Mouse (Mus musculus) leukemia stem cell, adult 10-12 weeks (primary cell): ENCODE measurements around the gene Olfr1184. TPM values are rescaled to one million over a fixed set of nuclear protein-coding genes. Genes with fewer than 3 reads are reported as not detected.

Experiments used
- polyA plus RNA-seq: library from polyadenylated mRNA; stranded (reverse); fragments of >175 nt; gene quantifications from 2 replicates; pipeline ENCODE4 v1.2.3, GENCODE M21; 2012; ENCODE audit warnings: low replicate concordance

Gene Olfr1184
- polyA plus RNA-seq: not detected in 2 replicates

DNA sequence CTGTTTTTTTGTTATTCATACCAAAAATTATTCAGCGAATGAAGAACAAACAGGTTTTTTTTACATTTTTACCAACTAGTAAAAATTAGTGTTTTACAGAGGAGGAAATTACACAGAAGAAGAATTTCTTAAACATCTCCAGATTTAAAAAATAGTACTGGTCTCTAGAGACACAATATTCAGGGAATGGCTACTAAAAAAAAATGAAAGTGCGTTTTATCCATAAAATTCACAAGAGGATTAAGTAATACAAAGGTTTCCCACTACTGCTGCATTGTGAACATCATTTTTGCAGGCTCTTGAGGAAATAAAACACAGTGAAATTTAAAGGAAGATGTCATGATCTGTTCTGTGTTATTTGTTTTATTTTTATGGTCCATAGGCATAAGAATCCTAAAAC lies at the start of gene Olfr1184:
Gene Olfr1184 (plus strand): TSS at position 301 of the 400 bp plus-strand sequence.

DNA sequence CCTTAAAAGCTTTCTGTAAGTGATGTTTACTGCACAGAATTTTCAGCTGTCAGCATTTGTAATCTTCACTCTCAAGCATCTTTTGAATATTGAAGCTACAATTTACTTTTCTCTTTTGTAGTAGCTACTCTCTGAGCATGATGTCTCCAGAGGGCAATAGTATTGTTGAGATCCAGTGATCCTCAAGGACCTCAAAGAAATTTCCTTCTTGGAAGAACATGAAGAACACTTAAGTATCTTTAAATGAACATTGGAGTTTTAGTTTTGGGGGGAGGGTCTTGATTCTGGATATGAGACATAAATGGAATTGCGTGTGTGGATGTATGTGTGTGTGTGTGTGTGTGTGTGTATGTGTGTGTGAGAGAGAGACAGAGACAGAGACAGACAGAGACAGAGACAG lies 34.4 kb upstream of the Olfr1184 start, which contains the start of gene Gm13757:
Gene Gm13757 (minus strand): TSS at position 101 of the 400 bp plus-strand sequence.

GRCm38 (mm10) chr2:88454567-88454966 lies 28.8 kb upstream of the Olfr1184 start, which contains the start of gene Olfr1183:
Gene Olfr1183 (plus strand): TSS chr2:88454867.

DNA sequence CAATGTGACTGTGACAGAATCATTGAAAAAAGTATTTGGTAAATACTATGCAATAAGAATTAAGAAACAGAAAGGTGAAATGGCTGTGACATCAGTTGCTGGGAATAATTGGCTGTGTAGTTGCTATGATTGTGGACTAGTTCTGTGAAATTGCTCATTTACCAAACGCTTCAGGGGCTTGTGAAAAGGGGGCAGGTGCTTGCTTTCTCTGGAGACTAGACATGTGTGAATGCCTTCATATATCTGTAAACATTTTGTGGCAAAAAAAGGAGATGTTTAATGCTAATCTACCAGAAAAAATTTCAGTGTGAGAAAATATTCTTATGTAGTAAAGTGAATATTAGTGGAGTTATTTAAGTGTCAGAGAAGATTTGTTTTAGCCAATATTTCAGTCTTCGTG lies 9.6 kb downstream of the Olfr1184 start, which contains the start of gene Olfr1185-ps1:
Gene Olfr1185-ps1 (plus strand): TSS at position 301 of the 400 bp plus-strand sequence.

GRCm38 (mm10) chr2:88518251-88518650 lies 34.9 kb downstream of the Olfr1184 start, which contains the start of gene Olfr1186:
Gene Olfr1186 (plus strand): TSS chr2:88518551.

Other genes starting within 250 kb of the Olfr1184 start
- not detected in 2 replicates for gene Olfr1173, start 203.7 kb upstream of the Olfr1184 start, polyA plus RNA-seq
- gene Olfr1174-ps, start 168.5 kb upstream of the Olfr1184 start, polyA plus RNA-seq: not detected in 2 replicates
- gene Olfr1175-ps, start 156.4 kb upstream of the Olfr1184 start, polyA plus RNA-seq: not detected in 2 replicates
- gene Olfr1176, start 146.9 kb upstream of the Olfr1184 start, polyA plus RNA-seq: not detected in 2 replicates
- gene Olfr1177-ps, start 137.1 kb upstream of the Olfr1184 start, polyA plus RNA-seq: not detected in 2 replicates
- not detected in 2 replicates for gene Olfr1178, start 96.5 kb upstream of the Olfr1184 start, polyA plus RNA-seq
- not detected in 2 replicates for gene Olfr1179, start 77.1 kb upstream of the Olfr1184 start, polyA plus RNA-seq
- gene Olfr1180, start 64.4 kb upstream of the Olfr1184 start, polyA plus RNA-seq: not detected in 2 replicates
- gene Olfr1181, start 57.4 kb upstream of the Olfr1184 start, polyA plus RNA-seq: not detected in 2 replicates
- not detected in 2 replicates for gene Gm13757, start 34.5 kb upstream of the Olfr1184 start, polyA plus RNA-seq
- not detected in 2 replicates for gene Olfr1183, start 28.7 kb upstream of the Olfr1184 start, polyA plus RNA-seq
- not detected in 2 replicates for gene Olfr1185-ps1, start 9.7 kb downstream of the Olfr1184 start, polyA plus RNA-seq
- gene Olfr1186, start 35.0 kb downstream of the Olfr1184 start, polyA plus RNA-seq: not detected in 2 replicates
- gene Olfr1188, start 73.3 kb downstream of the Olfr1184 start, polyA plus RNA-seq: not detected in 2 replicates
- not detected in 2 replicates for gene Olfr1189, start 102.9 kb downstream of the Olfr1184 start, polyA plus RNA-seq
- gene Olfr1191-ps1, start 156.9 kb downstream of the Olfr1184 start, polyA plus RNA-seq: not detected in 2 replicates
- 0.02 TPM in 1 of 2 replicates, not detected in the other for gene Olfr1192-ps1, start 164.9 kb downstream of the Olfr1184 start, polyA plus RNA-seq
- not detected in 2 replicates for gene Olfr1193, start 192.0 kb downstream of the Olfr1184 start, polyA plus RNA-seq
- gene Olfr1195, start 205.6 kb downstream of the Olfr1184 start, polyA plus RNA-seq: not detected in 2 replicates
- gene Olfr1196, start 221.0 kb downstream of the Olfr1184 start, polyA plus RNA-seq: not detected in 2 replicates
- gene Olfr1197, start 248.8 kb downstream of the Olfr1184 start, polyA plus RNA-seq: not detected in 2 replicates